Mouse (Mus musculus): ENCODE results near the gene Tsc22d1.

Gene Tsc22d1

DNA sequence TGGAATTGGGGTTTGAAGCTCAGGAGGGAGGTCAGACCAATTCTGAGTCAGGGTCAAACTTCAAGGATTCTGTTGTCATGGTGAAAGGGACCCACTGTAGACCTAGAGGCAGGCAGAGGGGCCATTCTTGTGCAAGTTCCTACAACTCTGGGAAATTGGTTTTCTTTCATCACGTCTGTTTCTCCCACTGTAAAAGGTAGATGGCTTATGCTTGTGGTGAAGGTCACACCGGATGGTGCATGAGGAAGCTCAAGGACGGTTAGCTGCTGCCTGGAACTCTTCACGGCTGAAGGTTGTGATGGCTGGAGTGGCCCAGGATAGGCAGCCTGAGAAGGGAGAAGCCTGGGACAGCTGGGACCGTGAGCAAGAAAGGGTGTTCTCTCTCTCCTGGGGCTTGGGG, 103.5 kb downstream of the Tsc22d1 start:
- DNase-seq (ENCODE audit: low spot score in 2 of 2), result no peak

DNA sequence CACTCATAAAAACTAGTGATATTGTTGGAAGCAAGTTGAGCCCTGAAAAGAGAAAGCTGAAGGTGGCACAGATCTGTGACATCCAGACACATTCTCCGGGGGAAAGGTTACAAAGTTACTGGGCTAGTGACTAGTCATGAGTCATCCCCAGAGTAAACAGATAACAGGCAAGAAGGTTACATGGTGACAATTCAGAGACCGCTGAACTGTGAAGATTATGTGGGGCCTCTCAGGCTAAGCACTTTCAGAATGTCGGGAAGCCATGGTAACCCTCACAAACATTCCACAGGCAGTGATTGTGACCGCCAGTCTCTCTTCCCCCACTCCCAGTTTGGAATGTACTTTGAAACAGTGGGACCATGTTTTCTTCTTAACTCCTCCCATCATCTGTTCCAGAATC, 105.8 kb downstream of the Tsc22d1 start:
- no peak for DNase-seq (ENCODE audit: low spot score in 2 of 2)

DNA sequence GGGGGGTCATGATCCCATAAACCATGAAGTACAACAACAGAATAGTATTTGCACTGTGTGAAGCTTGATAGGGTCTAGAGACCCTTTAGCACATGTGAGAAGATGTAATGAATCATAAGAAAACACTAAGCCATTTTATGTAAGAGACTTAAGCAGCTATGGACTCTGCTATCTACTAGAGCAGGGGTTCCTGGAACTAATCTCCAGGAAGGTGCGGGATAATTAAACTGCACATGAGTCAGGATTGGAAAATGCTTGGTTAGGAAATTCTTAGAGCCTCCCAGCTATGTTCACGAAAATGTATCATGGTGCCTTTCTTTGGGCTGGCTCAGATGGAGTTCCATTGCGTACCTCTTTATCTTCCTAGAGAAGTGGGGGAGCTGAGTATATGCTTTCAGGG, 106.5 kb downstream of the Tsc22d1 start:
- DNase-seq (ENCODE audit: low spot score in 2 of 2), result no peak

DNA sequence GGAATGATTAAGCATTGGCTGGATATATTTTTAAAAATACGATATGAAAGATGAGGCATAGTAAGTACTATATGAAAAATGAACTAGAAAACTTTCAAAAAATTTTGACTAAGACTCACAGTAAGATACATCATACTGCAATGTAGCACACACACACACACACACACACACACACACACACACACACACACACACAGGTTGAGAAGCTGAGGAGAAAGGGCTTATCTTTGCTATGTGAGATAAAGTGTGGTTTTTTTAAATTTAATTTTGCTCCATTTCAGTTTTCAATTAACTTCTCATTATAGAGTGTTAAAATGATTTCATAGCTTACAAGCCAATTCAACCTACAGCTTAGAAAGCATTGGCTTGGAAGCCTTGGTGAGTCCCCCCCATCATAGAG, 108.6 kb downstream of the Tsc22d1 start:
- no peak for DNase-seq (ENCODE audit: low spot score in 2 of 2)

DNA sequence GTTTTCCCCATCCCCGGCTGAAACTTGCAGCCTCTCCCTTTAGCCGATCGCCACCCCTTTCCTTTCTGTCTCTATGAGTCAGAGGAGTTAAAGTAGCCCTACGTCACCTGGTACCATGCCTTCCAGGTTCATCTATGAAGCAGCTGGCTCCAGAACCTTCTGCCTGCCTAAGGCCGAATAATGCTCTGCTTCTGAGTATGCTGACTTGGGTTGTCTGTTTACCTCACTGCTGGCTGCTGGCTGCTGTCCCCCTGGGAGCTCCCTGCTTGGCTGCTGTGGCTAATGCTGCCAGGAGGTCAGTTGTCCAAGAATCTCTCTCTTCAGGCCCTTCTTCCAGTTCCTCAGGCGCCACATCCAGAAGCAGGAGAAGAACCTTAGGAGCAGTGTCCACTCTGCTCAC, 111.7 kb downstream of the Tsc22d1 start:
- no peak for DNase-seq (ENCODE audit: low spot score in 2 of 2)

DNA sequence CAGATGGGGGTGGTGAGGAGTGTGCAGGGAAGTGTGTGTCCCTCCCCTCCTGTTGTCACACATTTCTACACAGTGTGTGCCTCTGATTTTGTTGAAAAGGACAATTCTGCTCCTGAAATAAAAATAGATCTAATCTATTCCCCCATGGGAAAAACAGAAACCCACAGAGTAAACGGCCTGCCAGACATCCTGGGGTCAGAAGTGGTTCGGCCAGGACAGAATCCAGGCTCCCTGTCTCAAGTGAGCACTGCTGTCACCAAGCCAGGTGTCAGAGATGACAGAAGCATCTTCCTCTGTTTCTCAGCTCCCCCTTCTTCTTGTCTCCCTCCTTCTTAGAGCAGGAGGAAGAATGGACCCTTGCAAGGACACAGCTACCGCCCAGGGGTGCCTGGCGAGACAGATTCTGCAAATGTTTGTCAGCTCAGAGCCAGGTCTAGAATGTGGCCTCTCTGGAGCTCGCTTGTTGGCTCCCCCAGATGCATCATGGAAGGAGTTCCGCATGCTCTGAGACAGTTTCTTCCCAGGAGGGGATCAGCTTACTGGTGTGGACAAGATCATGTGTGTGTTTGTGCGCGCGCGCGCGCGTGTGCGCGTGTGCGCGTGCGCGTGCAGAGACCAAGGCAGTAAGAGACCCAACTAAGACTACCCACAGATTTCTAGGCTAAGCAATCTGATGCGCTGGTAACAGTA, 112.4 kb downstream of the Tsc22d1 start:
- DNase-seq (ENCODE audit: low spot score in 2 of 2), result no peak

DNA sequence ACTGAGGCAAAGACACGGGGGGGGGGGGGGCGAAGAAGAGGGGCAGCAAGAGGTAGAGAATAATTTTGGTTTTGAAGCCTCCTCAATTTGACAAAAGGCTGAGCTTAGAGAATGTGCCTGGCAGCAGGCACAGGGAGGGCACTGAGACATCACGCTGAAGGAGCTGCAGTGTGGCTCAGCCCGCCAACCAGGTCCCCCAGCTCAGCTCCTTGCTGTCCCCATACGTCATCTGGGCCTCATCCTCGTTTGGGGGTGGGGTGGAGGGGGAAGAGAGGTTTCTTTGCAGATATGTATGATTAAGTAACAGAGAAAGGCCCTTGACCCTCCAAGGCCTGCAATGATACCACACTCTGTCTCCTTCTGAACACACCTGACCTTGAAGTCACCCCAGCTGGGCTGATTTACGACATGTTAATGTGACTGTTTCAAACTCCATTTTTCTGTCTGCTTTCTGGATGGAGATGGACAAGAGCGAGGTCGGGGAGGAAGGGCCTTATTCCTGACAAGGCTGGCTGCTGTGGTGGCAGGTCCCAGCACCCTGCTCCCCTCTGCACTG, 113.1 kb downstream of the Tsc22d1 start:
- DNase-seq (ENCODE audit: low spot score in 2 of 2), result no peak

DNA sequence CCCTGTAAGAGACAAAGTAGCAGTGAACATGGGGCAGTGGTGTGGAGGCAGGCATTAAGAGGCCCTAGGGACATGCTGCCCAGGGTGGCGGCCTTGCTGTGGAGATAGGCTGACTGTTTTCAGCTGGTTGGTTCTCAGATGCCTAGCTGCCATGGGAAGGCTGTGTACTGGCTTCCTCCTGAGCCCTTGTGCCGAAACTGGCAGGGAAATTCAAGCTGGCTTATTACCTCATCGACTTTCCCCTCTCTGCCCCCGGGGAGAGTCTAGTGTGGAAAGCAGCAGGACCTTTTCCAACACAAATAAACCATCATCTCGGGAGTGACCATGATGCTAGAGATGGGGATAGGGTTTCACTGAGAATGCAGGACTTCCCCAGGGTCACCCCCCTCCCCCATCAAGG, 113.9 kb downstream of the Tsc22d1 start:
- no peak for DNase-seq (ENCODE audit: low spot score in 2 of 2)

DNA sequence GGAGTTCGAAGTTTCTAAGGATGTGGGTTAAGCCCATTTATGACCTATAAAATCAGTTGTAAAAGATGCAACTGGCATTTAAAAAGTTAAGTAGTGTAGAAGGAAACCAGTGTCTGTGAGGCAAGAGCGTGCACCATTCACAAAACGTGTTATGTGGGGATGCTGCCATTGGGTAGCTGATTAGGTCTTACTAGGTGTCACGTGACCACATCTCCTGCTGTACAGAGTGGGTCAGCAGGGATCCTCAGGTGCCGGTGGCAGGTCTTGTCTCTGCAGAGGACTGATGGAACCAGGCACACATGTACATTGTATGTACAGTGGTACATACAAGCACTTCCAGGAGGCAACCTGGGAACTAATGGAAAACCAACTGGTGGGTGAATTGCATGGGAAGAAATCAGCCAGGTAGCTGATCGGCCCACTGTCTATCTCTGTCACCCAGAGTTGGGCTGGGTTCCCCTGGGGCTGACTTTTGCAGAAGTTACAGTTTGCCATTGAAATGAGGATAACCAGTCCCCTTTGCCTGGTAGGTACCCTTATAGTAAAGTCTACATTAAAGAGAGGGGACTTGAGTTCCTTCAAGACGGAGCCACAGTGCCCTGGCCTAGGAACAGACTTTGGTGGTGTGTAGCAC, 116.4 kb downstream of the Tsc22d1 start:
- no peak for DNase-seq (ENCODE audit: low spot score in 2 of 2)

DNA sequence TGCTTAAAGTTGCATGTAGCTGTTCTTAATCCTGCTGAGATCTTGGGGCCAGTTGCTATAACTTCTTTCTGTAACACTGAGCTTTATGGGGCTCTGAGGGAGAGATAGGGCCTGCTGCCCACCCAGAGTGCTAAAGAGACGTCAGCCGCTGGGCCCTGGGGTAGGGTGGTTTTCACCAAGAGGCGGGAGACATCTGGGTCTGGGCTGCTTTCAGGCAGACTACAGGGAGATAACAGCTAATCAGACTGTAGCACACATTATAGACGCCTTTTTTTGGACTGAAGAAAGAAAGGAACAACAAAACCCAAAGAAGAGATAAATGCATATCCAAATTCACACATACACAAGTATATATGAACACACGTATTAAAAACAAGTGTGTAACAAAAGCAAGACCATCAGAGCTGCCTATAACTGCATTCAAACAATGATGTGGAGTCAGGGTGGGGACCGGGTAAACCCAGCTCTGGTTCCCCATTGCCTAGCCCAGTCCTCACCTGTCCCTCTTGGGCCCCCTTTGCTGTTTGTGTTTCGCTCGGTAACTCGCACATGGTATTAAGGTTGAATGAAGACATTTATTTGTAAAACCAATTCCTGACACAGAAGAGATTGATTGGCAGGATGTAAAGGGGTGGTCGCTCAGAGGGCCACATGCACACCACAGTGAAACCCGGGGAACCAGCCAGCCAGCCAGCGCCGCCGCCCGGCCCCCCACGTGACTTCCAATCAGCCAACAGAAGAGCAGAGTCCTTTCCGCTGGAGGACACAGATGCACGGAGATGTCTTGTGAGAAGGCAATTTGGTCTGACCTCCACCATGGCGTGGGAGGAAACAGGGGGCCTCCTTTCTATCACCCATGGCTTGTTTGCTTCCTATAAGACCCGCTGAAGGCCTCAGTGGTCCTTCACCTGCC, 117.8 kb downstream of the Tsc22d1 start:
- DNase-seq (ENCODE audit: low spot score in 2 of 2), result no peak

DNA sequence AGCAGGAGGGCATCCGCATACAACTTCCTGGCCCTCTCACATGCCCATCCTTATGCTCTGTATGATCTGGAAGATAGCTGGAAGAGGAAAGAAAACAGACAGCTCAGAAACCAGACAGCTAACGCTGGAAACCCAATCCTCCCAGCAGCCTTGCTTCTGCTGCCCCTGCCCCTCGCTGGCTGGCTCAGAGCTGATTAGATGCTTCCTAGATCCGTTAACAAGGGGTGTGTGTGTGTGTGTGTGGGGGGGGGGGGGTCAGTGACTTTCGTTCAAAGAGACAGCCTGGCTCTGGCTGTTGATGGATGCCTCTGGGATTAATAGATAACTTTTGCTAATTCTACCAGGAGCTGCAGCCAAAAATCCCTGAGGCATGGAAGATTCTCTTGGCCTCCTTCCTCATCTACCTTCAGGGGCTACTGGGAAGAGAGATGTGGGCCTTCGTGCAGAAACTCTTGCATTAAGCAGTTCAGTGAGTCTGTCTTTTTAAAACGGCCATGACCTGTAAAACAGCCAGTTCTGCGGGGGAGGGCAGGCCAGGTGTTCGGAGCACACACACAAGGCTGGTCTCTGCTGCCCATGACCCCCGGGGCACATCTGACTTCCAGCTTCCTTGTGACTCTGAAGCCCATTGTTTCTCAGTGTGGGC, 118.5 kb downstream of the Tsc22d1 start:
- DNase-seq (ENCODE audit: low spot score in 2 of 2), result no peak

DNA sequence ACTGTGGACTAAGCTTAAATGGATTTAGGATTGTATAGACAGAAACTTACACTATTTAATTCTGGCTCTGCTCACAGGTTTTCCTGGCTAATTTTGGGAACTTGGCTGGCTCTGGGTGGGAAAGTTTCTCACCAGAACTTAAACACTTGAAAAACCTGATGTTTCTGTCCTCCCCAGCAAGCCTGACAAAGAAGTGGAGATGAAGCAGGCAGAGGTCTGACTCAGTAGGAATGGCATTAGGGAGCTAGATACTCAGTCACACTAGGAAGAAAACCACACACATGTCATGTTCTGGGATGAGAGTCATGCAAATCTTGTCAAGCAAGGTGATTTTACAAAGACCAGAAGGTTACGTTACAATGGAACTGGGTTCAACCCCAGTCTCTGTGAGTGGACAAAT, 120.3 kb downstream of the Tsc22d1 start:
- DNase-seq (ENCODE audit: low spot score in 2 of 2), result peak in 1 of 2 experiments; percentile 35

DNA sequence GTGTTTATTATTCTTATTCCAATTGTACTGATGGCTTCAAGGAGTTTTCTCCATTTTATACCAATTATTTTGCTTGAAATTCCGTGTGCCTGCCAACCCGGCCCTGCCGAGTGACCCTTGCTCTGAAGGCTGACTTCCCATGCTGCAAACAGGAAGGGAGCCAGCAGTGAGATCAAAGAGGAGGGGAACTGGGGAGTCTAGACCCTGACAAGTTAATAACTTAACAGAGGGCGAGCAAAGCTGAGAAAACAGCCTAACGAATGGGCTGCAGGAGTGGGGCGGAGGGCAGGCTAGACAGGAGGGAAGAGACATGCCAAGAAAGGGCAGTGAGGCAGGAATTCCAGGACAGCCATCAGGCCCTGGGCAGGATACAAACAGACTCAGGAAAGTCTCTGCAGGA, 122.2 kb downstream of the Tsc22d1 start:
- DNase-seq (ENCODE audit: low spot score in 2 of 2), result no peak

DNA sequence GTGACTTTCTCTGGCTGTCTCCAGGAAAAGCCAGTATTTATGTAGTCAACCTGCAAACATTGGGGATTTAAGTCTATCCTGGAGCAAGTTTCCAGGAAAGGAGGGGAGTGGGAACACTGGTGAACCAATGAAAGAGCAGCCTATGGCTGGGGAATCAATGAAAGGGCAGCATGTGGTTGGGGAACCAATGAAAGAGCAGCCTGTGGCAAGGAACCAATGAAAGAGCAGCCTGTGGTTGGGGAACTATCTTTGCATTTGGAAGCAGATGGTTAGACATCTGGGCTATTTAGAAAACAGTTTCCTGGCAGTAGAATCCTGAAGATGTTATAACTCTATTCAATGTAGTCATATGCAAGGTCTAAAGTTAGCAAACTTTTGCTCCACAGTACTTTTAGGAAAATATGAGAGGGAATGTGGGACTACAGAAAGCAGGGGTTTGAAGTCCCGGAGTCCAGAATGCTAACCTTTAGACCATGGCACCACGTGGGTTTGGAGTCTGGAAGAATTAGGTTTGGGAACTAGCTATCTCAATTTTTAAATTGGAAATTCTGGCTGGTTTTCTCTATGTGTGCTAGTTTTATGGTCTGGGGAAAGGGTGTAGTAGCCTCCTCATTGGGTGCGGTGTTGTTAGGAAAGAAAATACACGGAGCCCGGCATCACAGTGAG, 125.4 kb downstream of the Tsc22d1 start:
- DNase-seq (ENCODE audit: low spot score in 2 of 2), result peak in 1 of 2 experiments; percentile 58

DNA sequence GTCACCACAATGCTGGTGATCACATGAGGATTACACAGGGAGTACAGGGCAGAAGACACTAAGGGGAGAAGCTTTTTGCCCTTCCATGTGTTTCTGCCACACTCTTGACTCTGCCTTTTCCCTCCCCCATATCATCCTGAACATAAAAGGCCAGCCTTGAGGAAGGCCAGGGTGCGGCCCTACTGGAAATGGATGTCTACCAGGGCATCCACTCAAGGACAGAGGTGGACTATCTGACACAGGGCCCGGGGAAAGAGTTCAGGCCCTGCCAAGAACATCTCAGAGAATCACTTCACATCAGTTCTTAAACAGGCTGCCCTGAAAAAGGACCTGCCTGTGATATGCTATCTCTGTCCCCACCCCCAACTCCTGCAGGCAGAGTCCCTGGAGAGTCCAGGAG, 126.6 kb downstream of the Tsc22d1 start:
- DNase-seq (ENCODE audit: low spot score in 2 of 2), result no peak

DNA sequence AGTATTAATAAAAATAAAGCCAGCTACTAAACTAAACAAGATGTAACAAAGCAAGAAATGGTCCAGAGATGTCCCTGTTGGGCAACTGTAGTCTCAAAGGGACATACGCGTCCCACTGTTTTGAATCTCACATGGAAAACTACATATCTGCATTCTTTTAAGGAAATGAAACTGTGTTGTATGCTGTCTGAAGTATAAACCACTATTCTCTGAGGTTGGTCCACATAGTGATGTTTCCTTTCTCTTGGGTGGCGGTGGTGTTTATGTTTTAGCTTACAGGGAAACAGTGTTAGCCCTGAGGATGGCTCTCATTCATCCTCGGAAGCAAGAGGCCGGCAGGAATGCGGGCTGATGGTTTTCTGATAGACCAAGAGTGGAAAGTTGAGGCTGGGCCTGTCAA, 129.4 kb downstream of the Tsc22d1 start:
- DNase-seq (ENCODE audit: low spot score in 2 of 2), result no peak

DNA sequence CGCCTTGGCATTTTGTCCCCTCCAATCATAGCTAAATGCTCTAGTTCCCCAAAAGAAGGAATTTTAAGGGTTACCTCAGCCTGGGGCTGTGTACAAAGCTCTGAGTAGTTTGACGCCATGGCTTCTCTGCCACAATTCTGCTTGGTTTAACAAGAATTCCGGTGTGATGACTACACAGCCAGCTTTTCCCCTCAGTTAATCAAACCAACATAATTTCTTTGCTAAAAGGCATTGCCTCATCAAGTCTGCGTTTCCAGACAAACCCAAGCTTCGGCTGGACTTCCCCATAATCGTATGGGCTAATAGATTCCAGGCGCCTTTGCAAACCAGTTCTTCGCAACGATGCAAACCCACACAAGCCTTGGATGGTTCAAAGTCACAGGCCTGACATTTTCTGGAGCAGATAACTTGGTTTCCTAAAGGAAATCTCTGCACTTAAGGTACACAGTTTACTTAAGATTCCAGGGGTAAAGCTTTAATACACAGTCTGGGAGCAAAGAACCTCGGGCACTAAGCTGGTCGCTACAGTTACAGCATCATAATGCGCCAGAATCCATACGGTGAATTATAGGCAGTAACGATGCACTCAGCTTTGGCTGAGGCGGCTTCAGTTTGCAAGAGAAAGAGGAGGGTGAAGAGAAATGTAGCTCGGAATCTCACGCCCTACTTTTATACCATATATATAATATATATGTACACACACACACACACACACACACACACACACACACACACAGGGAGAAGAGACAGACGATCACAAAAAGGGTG, 140.7 kb downstream of the Tsc22d1 start:
- DNase-seq (ENCODE audit: low spot score in 2 of 2), result peak; percentile 44 to 58

DNA sequence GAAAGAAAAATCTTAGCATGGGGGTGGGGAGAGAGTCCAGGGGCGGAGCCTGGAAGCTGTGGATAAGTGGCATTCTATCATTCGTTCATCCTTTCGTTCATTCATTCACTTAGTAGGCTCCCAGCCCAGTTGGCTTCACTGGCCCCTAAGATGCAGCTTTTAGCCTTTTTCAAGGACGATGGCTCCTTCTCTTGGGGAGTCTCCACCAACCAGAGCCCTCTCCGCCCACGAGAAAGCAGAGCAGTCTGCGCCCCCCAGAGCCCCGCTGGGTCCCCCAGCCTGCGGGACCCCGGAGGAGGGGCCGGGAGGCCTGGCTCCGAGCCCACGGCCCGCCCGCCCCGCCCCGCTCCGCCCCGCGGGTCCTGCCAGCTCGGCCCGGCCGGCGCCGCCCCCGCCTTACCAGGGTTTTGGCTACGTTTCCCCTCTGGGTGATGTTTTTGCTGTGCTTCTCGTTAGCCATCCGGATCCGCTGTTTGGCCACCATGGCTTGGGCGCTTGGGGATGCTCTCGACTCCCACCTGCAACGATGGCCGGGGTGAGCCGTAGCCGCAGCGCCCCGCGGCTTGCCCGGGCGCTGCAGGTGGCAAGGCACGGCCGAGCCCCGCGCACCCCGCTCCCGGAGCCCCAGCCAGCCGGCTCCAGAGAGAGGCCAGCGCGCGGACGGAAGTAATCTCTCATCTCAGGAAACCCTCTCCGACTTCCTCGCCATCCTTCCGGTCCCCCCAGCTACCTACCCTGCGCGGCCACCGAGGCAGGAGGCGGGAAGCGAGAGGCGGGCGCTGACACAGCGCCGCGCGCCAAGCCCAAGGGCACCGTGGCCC, 141.5 kb downstream of the Tsc22d1 start:
- peak; percentile 66 to 67 for DNase-seq (ENCODE audit: low spot score in 2 of 2)

DNA sequence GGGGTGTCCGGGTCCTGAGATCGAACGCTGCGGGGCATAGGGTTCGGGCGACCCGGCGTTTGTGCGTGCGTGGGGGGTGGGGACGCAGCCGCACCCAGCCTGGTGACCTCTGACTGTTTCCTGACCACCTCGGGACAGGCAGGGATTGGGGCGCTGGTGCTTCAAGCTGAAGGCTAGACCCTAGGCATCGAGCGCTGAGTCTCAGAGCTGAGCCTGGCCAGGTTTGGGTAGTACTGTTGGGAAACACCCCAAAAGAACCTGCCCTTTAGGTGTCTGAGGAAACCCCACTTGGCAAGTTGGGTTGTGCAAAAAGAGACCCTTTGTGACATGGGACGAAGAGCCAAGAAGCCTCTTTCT, 142.1 kb downstream of the Tsc22d1 start, which contains the start of gene Serp2:
Gene Serp2 (minus strand): TSS at position 38 of the 357 bp plus-strand sequence.
- no peak for DNase-seq (ENCODE audit: low spot score in 2 of 2)
